Mouse (Mus musculus): ENCODE measurements at regions not wholly inside any gene's neighbourhood (a gene's known extent, or its start where the extent isn't known, plus 50 kb on each side); places are given as distances from the start of the nearest gene placed in this dataset.

DNA sequence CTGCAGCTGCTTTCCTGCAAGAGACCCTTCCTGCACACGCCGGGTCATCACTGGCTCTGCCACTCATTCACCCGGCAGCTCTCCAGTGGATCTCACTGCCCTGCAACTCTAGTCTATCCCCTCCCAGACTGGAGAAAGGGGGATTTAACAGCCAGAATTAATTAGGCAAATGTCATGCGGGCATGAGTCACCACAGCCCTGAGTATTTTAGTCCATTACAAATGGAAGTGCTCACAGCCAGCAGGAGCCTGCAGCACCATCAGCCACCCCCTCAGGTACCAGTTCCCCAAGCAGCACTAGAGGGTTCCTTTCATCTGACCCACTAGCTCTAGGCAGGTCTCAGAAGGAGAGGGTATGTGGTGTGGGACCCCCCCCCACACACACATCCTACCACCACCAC, 91.7 kb downstream of the Zfp648 start:
- Histone ChIP-seq H3K27ac (replicated peaks) (no peak overlapping the region), H3K9me3 (ENCODE audit: control insufficient read depth, low read length) (no peaks in the 10 kb centered on the region), H3K9ac (ENCODE audit: low read length) (no peak overlapping the region), H3K27me3 (ENCODE audit: control insufficient read depth, insufficient read depth, low read length) (no peaks in the 10 kb centered on the region), H3K4me2 (replicated peaks; ENCODE audit: low read depth) (no peak overlapping the region), H3K36me3 (ENCODE audit: control insufficient read depth, insufficient read depth, low read length) (no peaks in the 10 kb centered on the region), H3K4me1 (replicated peaks; ENCODE audit: control insufficient read depth, insufficient read depth) (no peaks in the 10 kb centered on the region), H3K4me3 (ENCODE audit: low read depth, low read length) (no peak overlapping the region)
- ATAC-seq (ENCODE audit: low FRiP score, low TSS enrichment): no peak
- 67% methylated on average over 4 of the region's 4 CpGs for WGBS
- DNase-seq (ENCODE audit: low spot score): no peak
- TF ChIP-seq EP300 (optimal IDR thresholded peaks at IDR 0.05): no peak
- no peak for TF ChIP-seq CTCF (IDR thresholded peaks at IDR 0.05; ENCODE audit: low read depth)

DNA sequence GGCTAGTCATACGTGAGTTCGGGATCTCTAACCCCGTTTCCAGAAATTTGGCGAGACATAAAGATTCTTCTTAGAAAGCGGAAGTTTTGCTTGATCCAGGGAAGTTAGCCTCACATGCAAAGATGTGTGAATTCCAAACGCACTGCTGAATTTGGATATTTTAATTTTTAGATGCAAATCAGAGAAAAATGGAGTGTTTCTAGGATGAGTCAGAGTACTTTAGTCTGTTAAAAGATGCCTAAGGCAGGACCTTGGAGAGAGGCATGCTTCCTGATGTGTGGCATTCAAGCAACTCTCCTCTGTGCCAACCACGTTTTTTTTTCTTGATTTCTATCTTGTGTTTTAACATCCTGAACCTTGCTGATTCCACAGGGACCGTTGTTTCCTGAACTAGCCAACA, 95.1 kb downstream of the Zfp648 start:
- Histone ChIP-seq H3K27me3 (ENCODE audit: control insufficient read depth, insufficient read depth, low read length) (no peaks in the 10 kb centered on the region), H3K9ac (ENCODE audit: low read length) (no peak overlapping the region), H3K4me1 (replicated peaks; ENCODE audit: control insufficient read depth, insufficient read depth) (no peaks in the 10 kb centered on the region), H3K36me3 (ENCODE audit: control insufficient read depth, insufficient read depth, low read length) (no peaks in the 10 kb centered on the region), H3K4me2 (replicated peaks; ENCODE audit: low read depth) (no peak overlapping the region), H3K9me3 (ENCODE audit: control insufficient read depth, low read length) (no peaks in the 10 kb centered on the region), H3K4me3 (ENCODE audit: low read depth, low read length) (no peak overlapping the region), H3K27ac (replicated peaks) (no peak overlapping the region)
- no peak for DNase-seq (ENCODE audit: low spot score)
- TF ChIP-seq CTCF (IDR thresholded peaks at IDR 0.05; ENCODE audit: low read depth): no peak
- no peak for TF ChIP-seq EP300 (optimal IDR thresholded peaks at IDR 0.05)
- 83% methylated on average over 8 of the region's 8 CpGs for WGBS
- no peak for ATAC-seq (ENCODE audit: low FRiP score, low TSS enrichment)

DNA sequence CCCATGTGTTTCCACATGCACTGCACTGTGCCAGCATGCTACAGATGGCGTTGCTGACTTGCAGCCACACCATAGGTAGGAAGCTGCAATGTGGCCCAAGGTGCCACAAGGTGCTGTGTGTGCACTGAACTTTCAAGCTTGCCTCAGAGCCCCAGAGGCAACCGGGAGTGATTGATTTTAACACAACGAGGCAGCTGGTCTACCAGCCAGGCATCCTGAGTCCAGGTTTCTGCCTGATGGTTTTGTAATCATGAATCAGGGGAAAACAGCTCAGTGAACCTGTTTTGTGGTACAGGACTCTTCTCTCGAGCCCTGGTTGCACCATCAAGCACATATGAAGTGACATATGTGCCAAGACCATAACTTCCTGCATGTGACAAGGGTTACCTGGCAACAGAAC, 98.9 kb downstream of the Zfp648 start:
- ATAC-seq (ENCODE audit: low FRiP score, low TSS enrichment): no peak
- Histone ChIP-seq H3K27me3 (ENCODE audit: control insufficient read depth, insufficient read depth, low read length) (no peaks in the 10 kb centered on the region), H3K4me3 (ENCODE audit: low read depth, low read length) (no peak overlapping the region), H3K4me1 (replicated peaks; ENCODE audit: control insufficient read depth, insufficient read depth) (no peaks in the 10 kb centered on the region), H3K9me3 (ENCODE audit: control insufficient read depth, low read length) (no peaks in the 10 kb centered on the region), H3K4me2 (replicated peaks; ENCODE audit: low read depth) (no peak overlapping the region), H3K9ac (ENCODE audit: low read length) (no peak overlapping the region), H3K36me3 (ENCODE audit: control insufficient read depth, insufficient read depth, low read length) (no peaks in the 10 kb centered on the region), H3K27ac (replicated peaks) (no peak overlapping the region)
- TF ChIP-seq CTCF (IDR thresholded peaks at IDR 0.05; ENCODE audit: low read depth): no peak
- TF ChIP-seq EP300 (optimal IDR thresholded peaks at IDR 0.05): no peak
- 59% methylated on average over 4 of the region's 4 CpGs for WGBS
- no peak for DNase-seq (ENCODE audit: low spot score)

DNA sequence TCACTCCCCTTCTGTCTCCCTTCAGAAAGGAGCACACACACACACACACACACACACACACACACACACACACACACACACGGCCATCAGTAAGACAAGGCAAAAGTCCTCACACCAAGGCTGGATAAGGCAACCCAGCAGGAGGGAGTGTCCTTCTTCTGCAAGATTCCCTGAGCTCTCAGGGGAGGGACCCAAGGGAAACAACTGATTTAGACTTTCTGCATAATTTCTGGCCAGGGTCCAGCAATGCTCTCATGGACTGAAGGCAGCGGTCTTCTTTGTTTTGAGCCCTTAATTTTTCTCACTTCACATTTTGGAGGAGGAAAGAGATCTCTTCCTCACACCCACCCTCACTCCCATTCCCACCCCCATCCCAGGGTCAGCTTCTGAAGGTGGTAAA, 108.7 kb downstream of the Zfp648 start:
- no peak for ATAC-seq (ENCODE audit: low FRiP score, low TSS enrichment)
- TF ChIP-seq CTCF (IDR thresholded peaks at IDR 0.05; ENCODE audit: low read depth) (no peak), EP300 (optimal IDR thresholded peaks at IDR 0.05) (no peak)
- 30% methylated on average over 2 of the region's 2 CpGs for WGBS
- Histone ChIP-seq H3K27ac (replicated peaks) (no peak overlapping the region), H3K4me3 (ENCODE audit: low read depth, low read length) (no peak overlapping the region), H3K36me3 (ENCODE audit: control insufficient read depth, insufficient read depth, low read length) (no peaks in the 10 kb centered on the region), H3K4me1 (replicated peaks; ENCODE audit: control insufficient read depth, insufficient read depth) (no peaks in the 10 kb centered on the region), H3K27me3 (ENCODE audit: control insufficient read depth, insufficient read depth, low read length) (no peaks in the 10 kb centered on the region), H3K9me3 (ENCODE audit: control insufficient read depth, low read length) (no peaks in the 10 kb centered on the region), H3K4me2 (replicated peaks; ENCODE audit: low read depth) (no peak overlapping the region), H3K9ac (ENCODE audit: low read length) (no peak overlapping the region)
- no peak for DNase-seq (ENCODE audit: low spot score)
